Mouse (Mus musculus) embryonic facial prominence, embryonic 15.5 days (tissue): Measurements from ENCODE around the gene Agmat. TPM values are rescaled to one million over a fixed set of nuclear protein-coding genes. Genes with fewer than 3 reads are reported as not detected.

Experiments
- ATAC-seq: fragments of 200-750 bp; cut with Nextera tagmentation; 2 replicates; pipeline ENCODE4 v1.8.0; 2017; ENCODE audit warnings: low read depth, moderate TSS enrichment; ENCODE audit not compliant: insufficient number of reproducible peaks, low FRiP score, low TSS enrichment
- H3K27ac ChIP-seq: fragments of 300-500 bp; sonication (generic); replicated peaks from 2 replicates; pipeline ENCODE4 v1.5.1; 2015; ENCODE audit warnings: mild to moderate bottlenecking, inconsistent platforms
- H3K27me3 ChIP-seq: fragments of 300-500 bp; sonication (generic); 2 replicates; pipeline ENCODE4 v1.6.1; 2015; ENCODE audit warnings: inconsistent platforms
- H3K36me3 ChIP-seq: fragments of 300-500 bp; sonication (generic); 2 replicates; pipeline ENCODE4 v1.6.1; 2015; ENCODE audit warnings: mild to moderate bottlenecking, inconsistent platforms
- H3K4me1 ChIP-seq: fragments of 300-500 bp; sonication (generic); 2 replicates; pipeline ENCODE4 v1.6.1; 2015; ENCODE audit warnings: inconsistent platforms
- H3K4me2 ChIP-seq: fragments of 300-500 bp; sonication (generic); replicated peaks from 2 replicates; pipeline ENCODE4 v1.6.1; 2015; ENCODE audit warnings: mild to moderate bottlenecking, inconsistent platforms
- H3K4me3 ChIP-seq: fragments of 300-500 bp; sonication (generic); replicated peaks from 2 replicates; pipeline ENCODE4 v1.5.1; 2015; ENCODE audit warnings: mild to moderate bottlenecking, inconsistent platforms
- H3K9ac ChIP-seq: fragments of 300-500 bp; sonication (generic); 2 replicates; pipeline ENCODE4 v1.6.1; 2015; ENCODE audit warnings: inconsistent platforms
- H3K9me3 ChIP-seq: fragments of 300-500 bp; sonication (generic); replicated peaks from 2 replicates; pipeline ENCODE4 v1.6.1; 2016; ENCODE audit warnings: inconsistent platforms
- whole genome bisulfite sequencing: fragments of 180-500 bp; shearing (Covaris S2); methylation state at CpG from one replicate; pipeline ENCODE4 v1.1.7; 2015; 5-methylcytosine and 5-hydroxymethylcytosine counted together
- polyA plus RNA-seq: library from polyadenylated mRNA; unstranded; fragments of >200 nt; fragmentation: Nextera tagmentation; extraction: Ambion mirVana; gene quantifications from 2 replicates; pipeline ENCODE4 v1.2.1, GENCODE M21; 2015

Agmat gene
- polyA plus RNA-seq, 1 experiment from 2014 or later, result 0.33 TPM

DNA sequence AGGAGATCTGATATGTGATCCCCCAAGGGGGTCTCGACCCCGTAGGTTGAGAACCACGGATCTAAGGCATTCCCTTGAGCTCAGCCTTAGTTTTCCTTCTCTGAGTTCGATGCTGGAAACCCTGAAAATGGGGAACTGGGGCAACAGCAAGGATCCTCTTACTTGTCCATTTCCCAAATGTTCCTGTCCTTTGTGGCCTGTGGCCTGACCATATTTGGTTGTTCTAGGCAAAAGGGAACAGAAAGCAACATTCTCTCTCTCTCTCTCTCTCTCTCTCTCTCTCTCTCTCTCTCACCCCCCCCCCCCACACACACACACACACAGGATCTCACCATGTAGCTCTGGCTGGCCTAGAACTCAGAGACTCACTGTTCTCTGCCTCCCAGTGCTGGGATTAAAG, 9.6 kb upstream of the Agmat start:
- H3K4me1 ChIP-seq, result peaks cover 12% of the 10 kb centered on the region
- no peak overlapping the region for H3K9ac ChIP-seq
- H3K4me3 ChIP-seq, result no peak overlapping the region
- 67% methylated on average over 4 of the region's 4 CpGs for WGBS
- no peaks in the 10 kb centered on the region for H3K9me3 ChIP-seq
- no peak overlapping the region for H3K4me2 ChIP-seq
- no peaks in the 10 kb centered on the region for H3K27me3 ChIP-seq
- no peak overlapping the region for H3K27ac ChIP-seq
- ATAC-seq, result no peak
- H3K36me3 ChIP-seq, result no peaks in the 10 kb centered on the region

DNA sequence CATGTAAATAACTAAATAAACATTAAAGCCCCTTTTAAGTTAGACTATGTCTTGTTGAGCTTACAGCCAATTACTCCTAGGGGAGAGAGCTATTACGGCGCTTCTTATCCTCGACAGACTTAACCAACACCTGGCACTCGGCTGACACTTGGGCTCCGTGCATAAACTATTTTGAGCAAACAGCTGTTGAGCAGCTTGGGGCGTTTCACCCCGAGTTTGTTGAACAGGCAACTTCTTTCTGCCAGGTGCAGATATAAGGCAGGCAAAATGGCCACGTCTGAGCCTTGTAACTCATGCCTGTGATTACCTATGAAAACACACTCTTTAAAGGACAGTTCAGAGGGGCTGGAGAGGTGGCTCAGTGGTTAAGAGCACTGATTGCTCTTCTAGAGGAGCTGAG, 8.5 kb upstream of the Agmat start:
- H3K4me2 ChIP-seq, result no peak overlapping the region
- no peaks in the 10 kb centered on the region for H3K36me3 ChIP-seq
- H3K9ac ChIP-seq, result no peak overlapping the region
- H3K4me3 ChIP-seq, result no peak overlapping the region
- no peak for ATAC-seq
- peaks cover 12% of the 10 kb centered on the region for H3K4me1 ChIP-seq
- H3K9me3 ChIP-seq, result no peaks in the 10 kb centered on the region
- WGBS, result 60% methylated on average over 8 of the region's 8 CpGs
- no peak overlapping the region for H3K27ac ChIP-seq
- no peaks in the 10 kb centered on the region for H3K27me3 ChIP-seq

DNA sequence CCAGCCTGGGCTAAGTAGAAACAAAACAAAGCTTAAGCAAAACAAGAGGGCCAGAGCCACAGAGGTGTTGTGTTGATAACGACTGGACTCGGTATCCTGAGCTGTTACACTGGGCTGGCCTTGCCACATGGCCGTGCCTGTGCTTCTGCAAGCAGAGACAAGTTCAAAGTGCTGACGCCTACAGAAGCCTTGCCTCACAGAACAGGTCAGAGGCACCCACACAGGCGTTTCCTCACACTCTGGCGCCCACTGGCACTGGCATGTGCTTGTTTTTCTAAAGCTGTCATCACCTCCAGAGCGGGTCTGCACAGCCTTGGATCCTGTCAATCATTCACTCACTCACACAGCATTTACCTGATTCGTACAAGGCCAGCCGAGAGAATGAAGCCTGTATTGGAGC, 4.6 kb upstream of the Agmat start:
- no peak overlapping the region for H3K4me2 ChIP-seq
- no peaks in the 10 kb centered on the region for H3K4me1 ChIP-seq
- H3K9me3 ChIP-seq, result no peaks in the 10 kb centered on the region
- 60% methylated on average over 9 of the region's 9 CpGs for WGBS
- H3K9ac ChIP-seq, result no peak overlapping the region
- peak; percentile 63; the same call in 1 of the 2 replicates for ATAC-seq
- H3K27me3 ChIP-seq, result no peaks in the 10 kb centered on the region
- H3K27ac ChIP-seq, result peak overlapping the region; percentile 29
- no peak overlapping the region for H3K4me3 ChIP-seq
- no peaks in the 10 kb centered on the region for H3K36me3 ChIP-seq

DNA sequence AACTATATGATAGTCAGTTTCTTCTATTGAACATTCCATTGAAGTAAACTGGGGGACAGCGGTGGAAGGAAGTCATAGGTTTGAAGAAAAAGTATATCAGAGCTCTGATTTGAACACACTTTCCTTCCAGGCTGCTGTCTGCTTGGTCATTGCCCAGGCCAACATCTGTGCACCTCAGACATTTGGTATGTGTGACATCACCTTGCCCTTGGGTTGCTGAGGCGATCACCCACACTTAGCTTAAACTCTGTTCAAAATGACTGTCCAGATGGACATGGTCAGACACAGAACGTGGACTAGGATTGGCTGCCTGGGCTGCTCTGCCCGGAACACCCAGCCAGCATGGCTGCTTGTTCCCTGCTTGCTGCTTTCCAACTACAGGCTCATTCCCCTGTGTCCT, 4.1 kb upstream of the Agmat start:
- H3K4me1 ChIP-seq, result no peaks in the 10 kb centered on the region
- H3K9ac ChIP-seq, result no peak overlapping the region
- H3K9me3 ChIP-seq, result no peaks in the 10 kb centered on the region
- no peaks in the 10 kb centered on the region for H3K27me3 ChIP-seq
- H3K4me3 ChIP-seq, result no peak overlapping the region
- no peaks in the 10 kb centered on the region for H3K36me3 ChIP-seq
- no peak overlapping the region for H3K4me2 ChIP-seq
- H3K27ac ChIP-seq, result peak overlapping the region; percentile 29
- WGBS, result 76% methylated on average over 4 of the region's 4 CpGs
- ATAC-seq, result no peak

DNA sequence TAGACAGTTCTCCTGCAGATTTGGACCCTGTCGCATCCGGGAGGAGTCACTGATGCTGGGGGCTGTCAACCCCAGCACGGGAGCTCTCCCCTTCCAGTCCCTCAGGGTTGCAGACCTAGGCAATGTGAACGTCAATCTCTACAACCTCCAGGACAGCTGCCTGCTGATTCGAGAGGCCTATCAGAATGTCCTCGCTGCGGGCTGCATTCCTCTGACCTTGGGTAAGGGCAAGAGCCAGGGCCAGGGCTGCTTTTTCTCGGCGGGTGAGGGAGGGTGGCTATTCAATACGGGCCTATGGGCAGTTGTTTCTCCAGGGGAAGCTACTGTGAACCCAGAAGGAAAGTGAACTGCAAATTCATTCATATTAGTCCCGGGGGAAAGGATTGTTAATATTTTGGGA, 3.1 kb downstream of the Agmat start:
- no peak for ATAC-seq
- Histone ChIP-seq H3K4me1 (no peaks in the 10 kb centered on the region), H3K9me3 (no peaks in the 10 kb centered on the region), H3K4me3 (no peak overlapping the region), H3K27ac (no peak overlapping the region), H3K9ac (no peak overlapping the region), H3K4me2 (no peak overlapping the region), H3K36me3 (no peaks in the 10 kb centered on the region), H3K27me3 (no peaks in the 10 kb centered on the region)
- 47% methylated on average over 11 of the region's 11 CpGs for WGBS

DNA sequence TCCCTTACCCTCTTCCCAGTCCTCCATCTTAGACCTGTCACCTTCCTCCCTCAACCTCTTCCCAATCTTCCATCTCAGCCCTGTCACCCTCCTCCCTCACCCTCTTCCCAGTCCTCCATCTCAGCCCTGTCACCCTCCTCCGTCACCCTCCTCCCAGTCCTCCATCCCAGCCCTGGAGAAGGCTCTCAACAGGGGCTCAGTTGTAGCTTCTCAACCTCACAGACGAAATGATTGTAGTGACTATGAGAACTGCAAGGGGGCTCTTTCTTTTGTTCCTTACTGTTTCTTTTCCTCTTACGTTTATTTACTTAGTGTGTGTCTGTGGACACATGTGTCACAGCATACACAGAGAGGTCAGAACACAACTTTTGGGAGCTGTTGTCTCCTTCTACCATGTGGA, 4.4 kb downstream of the Agmat start:
- Histone ChIP-seq H3K4me1 (no peaks in the 10 kb centered on the region), H3K36me3 (no peaks in the 10 kb centered on the region), H3K4me3 (no peak overlapping the region), H3K27me3 (no peaks in the 10 kb centered on the region), H3K4me2 (no peak overlapping the region), H3K9ac (no peak overlapping the region), H3K27ac (no peak overlapping the region), H3K9me3 (no peaks in the 10 kb centered on the region)
- WGBS, result 70% methylated on average over 3 of the region's 3 CpGs
- ATAC-seq, result no peak

DNA sequence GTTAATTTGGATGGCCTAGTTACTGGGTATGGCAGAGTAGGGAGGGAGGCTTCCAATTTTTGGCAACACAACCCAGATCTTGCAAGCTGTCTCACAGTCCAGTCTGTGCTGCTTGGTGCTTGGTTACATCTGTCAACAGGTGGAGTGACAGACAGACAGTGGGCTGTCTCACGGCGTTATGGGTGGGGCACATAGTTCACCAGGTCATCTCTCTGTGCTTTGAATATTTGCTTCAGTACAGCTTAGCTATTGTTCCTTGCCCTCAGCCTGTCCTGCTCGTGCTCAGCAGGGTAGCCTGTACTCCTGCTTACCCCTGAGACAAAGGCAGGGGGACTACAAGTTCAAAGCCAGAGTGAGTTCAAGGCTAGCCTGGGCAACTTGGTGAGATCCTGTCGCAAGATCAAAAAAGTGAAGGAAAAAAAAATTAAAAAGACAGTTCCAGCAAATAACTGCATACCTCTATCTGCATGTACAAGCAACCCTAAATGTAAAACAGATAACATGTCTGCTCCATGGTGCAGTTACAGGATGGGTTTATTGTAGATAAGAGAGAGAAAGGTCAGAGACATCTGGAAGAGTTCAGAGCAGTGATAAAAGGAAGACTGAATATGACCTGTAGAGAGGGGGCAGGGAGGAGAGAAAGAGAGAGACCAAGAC, 5.1 kb downstream of the Agmat start:
- 40% methylated on average over 4 of the region's 4 CpGs for WGBS
- H3K4me1 ChIP-seq, result no peaks in the 10 kb centered on the region
- H3K27ac ChIP-seq, result 0 out of 2 replicates have a peak overlapping the region, but pooled peaks have one; percentile 44
- H3K9ac ChIP-seq, result no peak overlapping the region
- no peaks in the 10 kb centered on the region for H3K36me3 ChIP-seq
- H3K9me3 ChIP-seq, result no peaks in the 10 kb centered on the region
- H3K4me3 ChIP-seq, result no peak overlapping the region
- no peaks in the 10 kb centered on the region for H3K27me3 ChIP-seq
- peak; percentile 55; the same call in 1 of the 2 replicates for ATAC-seq
- no peak overlapping the region for H3K4me2 ChIP-seq

DNA sequence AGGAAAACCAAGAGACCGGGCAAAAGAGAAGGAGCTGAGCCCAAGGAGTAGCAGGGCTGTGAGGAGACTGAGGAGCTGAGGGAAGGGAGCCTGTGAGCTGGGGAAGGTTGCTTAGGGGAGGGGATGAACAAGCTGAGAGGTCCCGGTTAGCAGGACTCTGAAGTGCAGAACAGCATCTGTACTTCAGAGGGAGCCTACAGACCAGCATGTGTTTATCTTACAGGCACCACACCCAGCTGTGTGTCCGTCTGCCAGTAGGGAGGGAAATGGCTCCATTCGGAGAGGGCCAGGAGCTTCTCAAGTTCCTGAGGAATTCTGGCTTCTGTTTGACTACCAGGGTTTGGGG, 5.6 kb downstream of the Agmat start:
- Histone ChIP-seq H3K27ac (0 out of 2 replicates have a peak overlapping the region, but pooled peaks have one; percentile 44), H3K4me2 (no peak overlapping the region), H3K9me3 (no peaks in the 10 kb centered on the region), H3K4me3 (no peak overlapping the region), H3K9ac (no peak overlapping the region), H3K4me1 (no peaks in the 10 kb centered on the region), H3K27me3 (no peaks in the 10 kb centered on the region), H3K36me3 (no peaks in the 10 kb centered on the region)
- 5% methylated on average over 4 of the region's 4 CpGs for WGBS
- ATAC-seq, result no peak

DNA sequence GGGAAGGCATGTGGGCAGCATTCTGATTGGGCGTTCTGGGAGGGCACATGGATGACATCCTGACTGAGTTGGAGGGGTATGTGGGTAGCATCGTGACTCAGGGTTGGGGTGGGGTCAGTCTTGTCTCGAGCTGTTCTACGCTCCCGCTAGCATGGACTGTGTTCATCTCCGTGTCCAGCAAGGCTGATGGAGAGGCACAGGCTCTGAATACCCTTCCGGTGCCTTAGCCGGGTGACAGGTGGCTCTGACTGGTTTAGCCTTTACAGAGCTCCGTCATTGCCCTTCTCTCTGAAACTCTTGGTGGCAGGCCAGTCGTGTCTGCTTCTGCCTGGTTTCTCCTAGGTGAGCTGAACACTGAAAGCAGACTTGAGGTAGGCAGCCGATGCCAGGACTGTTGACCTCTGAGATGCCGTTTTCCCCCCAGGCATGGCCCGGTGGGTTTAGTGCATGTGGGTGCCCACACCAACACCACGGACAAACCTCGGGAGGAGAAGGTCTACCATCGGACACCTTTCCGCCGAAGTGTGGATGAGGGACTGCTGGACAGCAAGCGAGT, 9.0 kb downstream of the Agmat start:
- Histone ChIP-seq H3K4me1 (no peaks in the 10 kb centered on the region), H3K9ac (no peak overlapping the region), H3K9me3 (no peaks in the 10 kb centered on the region), H3K4me2 (no peak overlapping the region), H3K4me3 (no peak overlapping the region), H3K36me3 (no peaks in the 10 kb centered on the region), H3K27me3 (no peaks in the 10 kb centered on the region), H3K27ac (no peak overlapping the region)
- ATAC-seq, result no peak
- WGBS, result 89% methylated on average over 19 of the region's 19 CpGs

DNA sequence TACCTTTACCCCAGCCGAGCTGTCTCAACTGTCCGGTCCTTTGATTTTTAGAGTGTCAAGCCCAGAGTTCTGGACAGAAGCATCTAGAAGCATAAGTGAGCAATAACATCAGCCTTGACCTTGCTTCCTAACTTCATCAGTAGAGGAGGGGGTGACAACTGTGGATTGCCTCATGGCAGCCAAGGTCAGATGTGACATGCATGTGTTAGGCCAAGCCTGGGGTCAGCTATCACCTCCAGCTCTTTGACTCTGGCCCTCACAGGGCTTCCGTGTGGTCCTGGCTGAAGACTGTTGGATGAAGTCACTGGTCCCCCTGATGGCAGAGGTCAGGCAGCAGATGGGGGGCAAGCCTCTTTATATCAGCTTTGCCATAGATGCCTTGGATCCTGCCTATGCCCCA, 10.7 kb downstream of the Agmat start:
- H3K4me2 ChIP-seq, result no peak overlapping the region
- peaks cover 13% of the 10 kb centered on the region for H3K36me3 ChIP-seq
- H3K9me3 ChIP-seq, result no peaks in the 10 kb centered on the region
- no peak overlapping the region for H3K9ac ChIP-seq
- ATAC-seq, result no peak
- no peaks in the 10 kb centered on the region for H3K4me1 ChIP-seq
- no peaks in the 10 kb centered on the region for H3K27me3 ChIP-seq
- 93% methylated on average over 3 of the region's 3 CpGs for WGBS
- no peak overlapping the region for H3K27ac ChIP-seq
- no peak overlapping the region for H3K4me3 ChIP-seq

DNA sequence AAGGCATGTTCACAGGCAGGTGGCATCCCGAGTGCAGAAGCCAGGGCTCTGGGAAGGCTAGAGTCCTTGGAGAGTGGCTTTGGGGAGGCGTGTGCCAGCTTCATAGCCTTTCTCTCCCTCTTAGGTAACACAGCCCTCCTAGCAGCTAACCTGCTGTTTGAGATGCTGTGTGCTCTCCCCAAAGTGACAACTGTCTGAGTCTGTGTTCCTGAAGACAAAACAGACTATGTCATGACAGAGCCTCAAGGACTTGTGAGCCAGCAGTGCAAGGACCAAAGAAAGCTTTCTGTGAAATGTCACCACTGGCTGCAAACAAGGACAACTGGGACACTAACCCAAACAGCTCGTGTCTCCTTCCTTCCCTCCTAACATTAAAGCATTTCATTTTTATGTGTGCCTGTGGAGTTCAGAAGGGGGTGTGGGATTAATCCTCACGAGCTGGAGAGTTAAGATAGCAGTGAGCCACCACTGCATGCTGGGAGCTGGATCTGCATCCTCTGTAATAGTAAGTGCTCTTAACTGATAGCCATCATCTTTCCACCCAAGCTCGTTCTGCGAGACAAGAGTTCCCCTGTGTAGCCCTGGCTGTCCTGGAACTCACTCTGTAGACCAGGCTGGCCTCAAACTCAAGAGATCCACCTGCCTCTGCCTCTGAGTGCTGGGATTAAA, 12.5 kb downstream of the Agmat start:
- Histone ChIP-seq H3K9ac (no peak overlapping the region), H3K27me3 (no peaks in the 10 kb centered on the region), H3K36me3 (peaks cover 32% of the 10 kb centered on the region), H3K4me1 (no peaks in the 10 kb centered on the region), H3K9me3 (no peaks in the 10 kb centered on the region), H3K4me3 (no peak overlapping the region), H3K4me2 (no peak overlapping the region), H3K27ac (no peak overlapping the region)
- ATAC-seq, result no peak
- WGBS, result 63% methylated on average over 6 of the region's 6 CpGs

DNA sequence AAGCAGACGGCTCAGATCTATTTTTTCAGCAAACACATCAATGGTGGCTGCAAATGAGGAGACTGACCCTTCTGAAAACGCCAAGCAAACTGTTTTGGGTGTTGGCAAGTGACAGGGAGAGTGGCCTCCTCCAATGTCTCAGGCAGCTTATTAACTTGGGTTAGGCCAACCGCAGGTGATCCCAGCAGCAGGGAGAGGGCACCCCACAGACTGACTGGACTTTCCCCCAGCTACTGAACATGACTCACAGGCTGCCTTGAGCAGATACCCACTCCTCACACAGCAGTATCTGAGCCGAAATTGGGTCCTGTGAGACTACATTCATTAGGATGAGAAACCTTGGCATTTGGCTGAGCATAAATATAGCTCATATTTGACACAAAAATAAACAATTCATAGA, 14.5 kb downstream of the Agmat start:
- Histone ChIP-seq H3K9ac (no peak overlapping the region), H3K36me3 (peaks cover 48% of the 10 kb centered on the region), H3K27me3 (no peaks in the 10 kb centered on the region), H3K4me2 (no peak overlapping the region), H3K4me1 (peaks cover 2% of the 10 kb centered on the region), H3K4me3 (no peak overlapping the region), H3K9me3 (no peaks in the 10 kb centered on the region), H3K27ac (no peak overlapping the region)
- 82% methylated on average over 4 of the region's 4 CpGs for WGBS
- no peak for ATAC-seq
